Mouse (Mus musculus): ENCODE data around the gene Spag7. TPM values are rescaled to one million over a fixed set of nuclear protein-coding genes. Genes with fewer than 3 reads are reported as not detected.

Gene Spag7
- polyA plus RNA-seq, 1 experiment from 2014 or later = 151 TPM

GRCm38 (mm10) chr11:70681170-70681569 is 12.0 kb upstream of the Spag7 start:
- Histone ChIP-seq H3K4me3 (replicated peaks) (no peak overlapping the region), H3K27ac (no peak overlapping the region), H3K27me3 (no peaks in the 10 kb centered on the region), H3K36me3 (peaks cover 64% of the 10 kb centered on the region), H3K4me1 (replicated peaks) (peaks cover 7% of the 10 kb centered on the region; the same call in 1 of the 2 replicates), H3K9me3 (no peaks in the 10 kb centered on the region), H3K4me2 (no peak overlapping the region), H3K9ac (replicated peaks) (no peak overlapping the region)
- WGBS = 67% methylated on average over 12 of the region's 12 CpGs
- ATAC-seq (ENCODE audit: insufficient number of reproducible peaks, insufficient read depth, low FRiP score, low TSS enrichment, low read depth) = no peak

GRCm38 (mm10) chr11:70679894-70680293 is 10.7 kb upstream of the Spag7 start:
- Histone ChIP-seq H3K9me3 (no peaks in the 10 kb centered on the region), H3K27me3 (no peaks in the 10 kb centered on the region), H3K9ac (replicated peaks) (no peak overlapping the region), H3K36me3 (peaks cover 70% of the 10 kb centered on the region), H3K27ac (no peak overlapping the region), H3K4me1 (replicated peaks) (peaks cover 7% of the 10 kb centered on the region; the same call in 1 of the 2 replicates), H3K4me3 (replicated peaks) (no peak overlapping the region), H3K4me2 (no peak overlapping the region)
- no peak for ATAC-seq (ENCODE audit: insufficient number of reproducible peaks, insufficient read depth, low FRiP score, low TSS enrichment, low read depth)
- WGBS = 87% methylated on average over 6 of the region's 8 CpGs

- Histone ChIP-seq H3K9ac (replicated peaks) (no peak overlapping the region), H3K4me2 (no peak overlapping the region), H3K27ac (no peak overlapping the region), H3K4me3 (replicated peaks) (no peak overlapping the region), H3K4me1 (replicated peaks) (peaks cover 7% of the 10 kb centered on the region; the same call in 1 of the 2 replicates), H3K9me3 (no peaks in the 10 kb centered on the region), H3K36me3 (peaks cover 68% of the 10 kb centered on the region), H3K27me3 (no peaks in the 10 kb centered on the region)
- no peak for ATAC-seq (ENCODE audit: insufficient number of reproducible peaks, insufficient read depth, low FRiP score, low TSS enrichment, low read depth)
- WGBS = 94% methylated on average over 8 of the region's 8 CpGs
These were observed 10.1 kb upstream of the Spag7 start for GRCm38 (mm10) chr11:70679361-70679760.

GRCm38 (mm10) chr11:70678576-70678975 is 9.4 kb upstream of the Spag7 start:
- WGBS = 70% methylated on average over 2 of the region's 2 CpGs
- Histone ChIP-seq H3K4me1 (replicated peaks) (peaks cover 7% of the 10 kb centered on the region; the same call in 1 of the 2 replicates), H3K4me3 (replicated peaks) (no peak overlapping the region), H3K27me3 (no peaks in the 10 kb centered on the region), H3K4me2 (no peak overlapping the region), H3K36me3 (peaks cover 68% of the 10 kb centered on the region), H3K27ac (no peak overlapping the region), H3K9me3 (no peaks in the 10 kb centered on the region), H3K9ac (replicated peaks) (no peak overlapping the region)
- ATAC-seq (ENCODE audit: insufficient number of reproducible peaks, insufficient read depth, low FRiP score, low TSS enrichment, low read depth) = no peak

- peaks cover 7% of the 10 kb centered on the region; the same call in 1 of the 2 replicates for H3K4me1 ChIP-seq (replicated peaks)
- no peak overlapping the region for H3K4me3 ChIP-seq (replicated peaks)
- ATAC-seq (ENCODE audit: insufficient number of reproducible peaks, insufficient read depth, low FRiP score, low TSS enrichment, low read depth) = no peak
- H3K27me3 ChIP-seq = no peaks in the 10 kb centered on the region
- H3K9me3 ChIP-seq = no peaks in the 10 kb centered on the region
- no peak overlapping the region for H3K4me2 ChIP-seq
- H3K36me3 ChIP-seq = peaks cover 64% of the 10 kb centered on the region
- 78% methylated on average over 9 of the region's 9 CpGs for WGBS
- no peak overlapping the region for H3K27ac ChIP-seq
- no peak overlapping the region for H3K9ac ChIP-seq (replicated peaks)
These were observed 8.9 kb upstream of the Spag7 start for GRCm38 (mm10) chr11:70678092-70678491.

DNA sequence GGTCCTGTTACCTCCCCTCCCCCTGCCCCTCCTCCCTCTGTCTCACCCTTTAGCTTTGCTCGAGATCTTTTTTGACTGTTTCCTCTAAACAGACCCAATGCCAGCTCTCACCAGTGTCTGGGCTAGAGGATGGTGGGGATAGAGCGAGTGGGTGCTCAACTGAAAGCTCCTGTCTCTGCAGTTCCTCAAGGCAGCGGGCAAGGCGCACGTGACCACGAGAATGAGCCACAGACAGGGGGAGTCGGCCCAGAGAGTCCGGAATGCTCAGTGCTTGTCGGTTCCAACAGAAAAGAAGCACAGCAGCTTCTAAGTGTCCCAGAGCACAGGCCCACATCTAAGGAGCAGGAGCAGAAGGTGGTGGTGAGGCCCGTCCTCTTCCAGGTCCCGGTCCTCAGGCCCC is 5.3 kb upstream of the Spag7 start:
- no peak for ATAC-seq (ENCODE audit: insufficient number of reproducible peaks, insufficient read depth, low FRiP score, low TSS enrichment, low read depth)
- Histone ChIP-seq H3K9ac (replicated peaks) (no peak overlapping the region), H3K9me3 (no peaks in the 10 kb centered on the region), H3K4me2 (no peak overlapping the region), H3K27me3 (no peaks in the 10 kb centered on the region), H3K4me1 (replicated peaks) (peaks cover 13% of the 10 kb centered on the region), H3K27ac (no peak overlapping the region), H3K4me3 (replicated peaks) (no peak overlapping the region), H3K36me3 (peaks cover 62% of the 10 kb centered on the region)
- WGBS = 70% methylated on average over 11 of the region's 11 CpGs

GRCm38 (mm10) chr11:70674014-70674413 is 4.8 kb upstream of the Spag7 start:
- no peak overlapping the region for H3K27ac ChIP-seq
- WGBS = 76% methylated on average over 6 of the region's 6 CpGs
- H3K4me3 ChIP-seq (replicated peaks) = no peak overlapping the region
- ATAC-seq (ENCODE audit: insufficient number of reproducible peaks, insufficient read depth, low FRiP score, low TSS enrichment, low read depth) = no peak
- H3K9me3 ChIP-seq = no peaks in the 10 kb centered on the region
- no peaks in the 10 kb centered on the region for H3K27me3 ChIP-seq
- H3K36me3 ChIP-seq = peaks cover 57% of the 10 kb centered on the region
- peaks cover 13% of the 10 kb centered on the region for H3K4me1 ChIP-seq (replicated peaks)
- no peak overlapping the region for H3K9ac ChIP-seq (replicated peaks)
- no peak overlapping the region for H3K4me2 ChIP-seq

DNA sequence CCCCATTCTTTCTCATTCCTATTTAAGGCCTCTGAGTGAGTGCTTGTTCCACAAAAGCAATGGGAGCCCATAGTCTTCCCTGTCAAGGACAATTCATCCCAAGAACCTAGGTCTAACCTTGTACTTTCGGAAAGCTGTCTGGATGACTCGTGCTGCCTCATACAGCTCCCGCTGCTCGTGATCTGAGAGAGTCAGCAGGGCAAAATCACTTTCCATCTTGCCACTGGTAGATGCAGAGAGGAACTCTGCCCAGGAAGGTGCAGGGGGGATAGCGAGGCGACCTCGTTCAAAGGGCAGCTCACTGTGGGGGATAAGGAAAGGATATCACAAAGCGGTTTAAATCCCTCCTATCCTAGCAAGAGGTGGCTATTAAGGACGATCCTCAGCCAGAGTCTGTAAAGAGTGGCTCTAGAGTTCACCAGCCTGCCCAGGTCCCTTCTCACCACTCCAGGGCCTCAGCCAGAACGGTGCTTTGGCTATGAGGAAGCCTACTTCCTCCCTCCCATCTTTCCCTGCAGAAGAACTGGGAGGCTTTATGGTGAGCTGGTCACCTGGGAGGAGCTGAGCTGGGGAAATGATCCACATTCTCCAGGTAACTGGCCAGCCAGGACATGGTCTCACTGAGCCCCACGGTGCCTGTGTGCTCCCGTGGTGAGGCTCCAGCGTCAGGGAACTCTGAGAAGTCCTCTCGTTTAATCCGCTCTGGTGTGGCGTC is 2.3 kb upstream of the Spag7 start:
- Histone ChIP-seq H3K27ac (no peak overlapping the region), H3K4me3 (replicated peaks) (0 out of 2 replicates have a peak overlapping the region, but pooled peaks have one; percentile 52), H3K9me3 (no peaks in the 10 kb centered on the region), H3K4me2 (peak overlapping the region; percentile 67; the same call in 1 of the 2 replicates), H3K27me3 (no peaks in the 10 kb centered on the region), H3K9ac (replicated peaks) (no peak overlapping the region), H3K36me3 (peaks cover 57% of the 10 kb centered on the region), H3K4me1 (replicated peaks) (peaks cover 26% of the 10 kb centered on the region)
- WGBS = 86% methylated on average over 16 of the region's 16 CpGs
- no peak for ATAC-seq (ENCODE audit: insufficient number of reproducible peaks, insufficient read depth, low FRiP score, low TSS enrichment, low read depth)

DNA sequence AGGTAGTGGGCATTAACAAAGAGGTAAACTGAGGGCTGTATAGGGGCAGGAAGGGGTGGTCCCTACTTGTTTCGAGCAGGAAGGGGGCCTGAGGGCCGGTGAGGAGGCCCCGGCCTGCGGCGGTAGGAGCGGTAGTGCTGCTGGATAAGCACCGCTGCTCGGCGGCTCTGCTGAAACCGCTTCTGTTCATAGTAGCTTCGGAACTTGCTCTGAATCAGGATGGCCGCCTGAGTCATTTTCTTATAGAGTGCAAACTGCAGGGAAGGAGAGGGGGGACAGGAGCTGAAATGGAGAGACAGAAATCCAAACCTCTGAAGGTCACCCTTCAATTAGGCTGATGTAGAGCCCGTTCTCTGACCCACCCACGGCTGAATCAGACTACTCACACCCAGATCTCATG is 1.3 kb upstream of the Spag7 start:
- ATAC-seq (ENCODE audit: insufficient number of reproducible peaks, insufficient read depth, low FRiP score, low TSS enrichment, low read depth) = no peak
- Histone ChIP-seq H3K9me3 (no peaks in the 10 kb centered on the region), H3K27me3 (no peaks in the 10 kb centered on the region), H3K4me2 (peak overlapping the region; percentile 67), H3K4me3 (replicated peaks) (peak overlapping the region; percentile 52), H3K36me3 (peaks cover 55% of the 10 kb centered on the region), H3K9ac (replicated peaks) (peak overlapping the region; percentile 67), H3K4me1 (replicated peaks) (peaks cover 26% of the 10 kb centered on the region), H3K27ac (peak overlapping the region; percentile 97)
- 54% methylated on average over 14 of the region's 14 CpGs for WGBS

DNA sequence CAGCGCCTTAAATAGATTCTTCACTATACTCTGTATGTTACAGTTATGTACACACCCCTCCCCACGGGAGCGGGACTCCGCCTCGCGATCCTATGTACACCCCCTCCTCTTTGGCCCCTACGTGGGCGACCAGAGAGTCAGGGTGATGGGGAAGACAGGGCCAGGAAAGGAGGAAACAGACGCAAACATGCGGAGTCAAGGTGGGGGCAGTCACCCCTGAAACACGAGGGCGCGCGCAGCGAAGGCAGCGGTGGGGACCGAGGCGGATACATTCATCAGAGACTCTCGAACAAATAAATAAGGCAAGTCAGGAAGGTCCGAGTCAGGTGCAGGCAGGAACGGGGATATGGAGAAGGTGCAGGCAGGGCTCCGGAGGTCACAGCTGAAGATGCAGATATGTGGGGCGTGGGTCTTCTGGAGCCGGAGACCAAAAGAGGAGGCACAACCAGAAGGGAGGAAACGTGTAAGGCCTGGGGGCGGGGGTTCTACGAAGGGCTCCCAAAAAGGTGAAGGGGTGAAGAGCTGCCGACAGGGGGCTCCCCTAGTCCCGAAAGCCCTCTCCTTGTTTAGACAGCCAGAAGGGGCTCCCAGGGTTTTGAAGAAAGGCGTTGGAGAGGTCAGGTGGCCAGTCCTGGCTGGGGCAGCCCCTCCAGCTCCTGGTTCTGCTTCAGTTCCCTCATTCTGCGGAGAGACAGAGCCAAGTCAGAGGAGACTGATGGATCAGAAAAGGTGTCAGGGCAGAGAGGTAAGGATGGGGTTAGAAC is 548 bp upstream of the Spag7 start:
- H3K9ac ChIP-seq (replicated peaks) = peak overlapping the region; percentile 67
- peak; percentile 7; the same call in 1 of the 2 replicates for ATAC-seq (ENCODE audit: insufficient number of reproducible peaks, insufficient read depth, low FRiP score, low TSS enrichment, low read depth)
- WGBS = under 1% methylated on average over 31 of the region's 31 CpGs

GRCm38 (mm10) chr11:70668335-70668770 is 863 bp downstream of the Spag7 start:
- Histone ChIP-seq H3K27me3 (no peaks in the 10 kb centered on the region), H3K9ac (replicated peaks) (peak overlapping the region; percentile 58), H3K9me3 (no peaks in the 10 kb centered on the region), H3K4me3 (replicated peaks) (peak overlapping the region; percentile 52), H3K4me1 (replicated peaks) (peaks cover 26% of the 10 kb centered on the region), H3K36me3 (peaks cover 59% of the 10 kb centered on the region), H3K4me2 (peak overlapping the region; percentile 67), H3K27ac (peak overlapping the region; percentile 97)
- no peak; the same call in 1 of the 2 replicates for ATAC-seq (ENCODE audit: insufficient number of reproducible peaks, insufficient read depth, low FRiP score, low TSS enrichment, low read depth)
- WGBS = under 1% methylated on average over 15 of the region's 15 CpGs

More for the DNA sequence above, 548 bp upstream of the Spag7 start:
- Histone ChIP-seq H3K36me3 (peaks cover 57% of the 10 kb centered on the region), H3K4me3 (replicated peaks) (peak overlapping the region; percentile 52), H3K27me3 (no peaks in the 10 kb centered on the region), H3K4me1 (replicated peaks) (peaks cover 26% of the 10 kb centered on the region), H3K27ac (peak overlapping the region; percentile 97), H3K4me2 (peak overlapping the region; percentile 67), H3K9me3 (no peaks in the 10 kb centered on the region)

Data from limb, embryonic 12.5 days (tissue).